Mouse (Mus musculus): Measurements from ENCODE around the gene Dennd1b. TPM values are rescaled to one million over a fixed set of nuclear protein-coding genes. Genes with fewer than 3 reads are reported as not detected.

Gene Dennd1b
- polyA plus RNA-seq, 1 experiment, result 13.2 TPM

DNA sequence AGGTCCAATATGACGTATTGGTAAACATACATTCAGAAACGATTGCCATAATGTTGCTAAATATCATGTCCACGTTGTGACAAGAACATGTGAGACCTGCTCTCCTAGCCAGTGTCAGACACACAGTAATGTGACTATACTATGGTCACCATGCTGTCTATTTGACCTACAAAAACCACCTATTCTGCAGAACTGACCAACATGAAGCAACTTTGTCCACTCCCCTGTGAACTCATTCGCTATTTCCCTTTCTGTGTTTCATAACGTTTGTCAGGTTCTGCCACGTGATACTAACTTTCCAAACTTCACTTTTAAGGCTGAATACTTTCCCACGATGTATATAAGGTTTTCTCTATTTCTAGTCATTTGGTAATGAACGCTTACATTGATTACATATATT lies 22.8 kb upstream of the Dennd1b start:
- DNase-seq (ENCODE audit: low read depth in 1 of 2, low spot score in 2 of 2), result no peak
- Histone ChIP-seq H3K36me3 (ENCODE audit: control insufficient read depth, insufficient read depth, low read length) (no peaks in the 10 kb centered on the region), H3K4me3 (ENCODE audit: extremely low read depth, insufficient read depth, insufficient read length) (no peak overlapping the region), H3K4me1 (ENCODE audit: control insufficient read depth, insufficient read depth, insufficient read length) (no peaks in the 10 kb centered on the region), H3K27me3 (ENCODE audit: control insufficient read depth, insufficient read depth, low read length) (no peaks in the 10 kb centered on the region), H3K27ac (ENCODE audit: insufficient read depth, low read length) (no peak overlapping the region)
- WGBS, result 88% methylated on average over 8 of the region's 8 CpGs
- TF ChIP-seq CTCF (IDR thresholded peaks at IDR 0.05; ENCODE audit: extremely low read depth, insufficient read depth, insufficient read length, insufficient replicate concordance) (no peak), POLR2A (IDR thresholded peaks at IDR 0.05; ENCODE audit: low read depth, low read length) (no peak)

DNA sequence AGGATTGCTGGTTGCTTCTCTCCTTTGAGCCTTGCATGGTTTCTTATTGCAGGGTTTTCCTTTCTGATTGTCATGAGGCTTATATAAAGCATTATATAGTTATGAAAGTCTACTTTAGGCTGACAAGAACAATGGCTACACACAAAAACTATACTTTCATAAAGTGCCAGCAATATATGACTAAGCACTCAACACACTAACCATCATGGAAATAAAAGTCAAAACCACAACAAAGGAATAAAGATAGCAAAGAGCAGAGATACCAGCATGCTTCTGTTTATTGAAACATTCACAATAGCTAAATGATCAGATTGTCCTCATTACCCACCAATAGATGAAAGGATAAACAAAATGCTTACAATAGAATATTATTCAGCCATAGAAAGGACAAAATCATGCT lies 11.1 kb upstream of the Dennd1b start:
- no peaks in the 10 kb centered on the region for H3K36me3 ChIP-seq (ENCODE audit: control insufficient read depth, insufficient read depth, low read length)
- no peaks in the 10 kb centered on the region for H3K27me3 ChIP-seq (ENCODE audit: control insufficient read depth, insufficient read depth, low read length)
- H3K27ac ChIP-seq (ENCODE audit: insufficient read depth, low read length), result no peak overlapping the region
- H3K4me3 ChIP-seq (ENCODE audit: extremely low read depth, insufficient read depth, insufficient read length), result no peak overlapping the region
- H3K4me1 ChIP-seq (ENCODE audit: control insufficient read depth, insufficient read depth, insufficient read length), result peaks cover 3% of the 10 kb centered on the region; the same call in 1 of the 2 replicates
- DNase-seq (ENCODE audit: low read depth in 1 of 2, low spot score in 2 of 2), result no peak
- TF ChIP-seq CTCF (IDR thresholded peaks at IDR 0.05; ENCODE audit: extremely low read depth, insufficient read depth, insufficient read length, insufficient replicate concordance) (no peak), POLR2A (IDR thresholded peaks at IDR 0.05; ENCODE audit: low read depth, low read length) (no peak)

DNA sequence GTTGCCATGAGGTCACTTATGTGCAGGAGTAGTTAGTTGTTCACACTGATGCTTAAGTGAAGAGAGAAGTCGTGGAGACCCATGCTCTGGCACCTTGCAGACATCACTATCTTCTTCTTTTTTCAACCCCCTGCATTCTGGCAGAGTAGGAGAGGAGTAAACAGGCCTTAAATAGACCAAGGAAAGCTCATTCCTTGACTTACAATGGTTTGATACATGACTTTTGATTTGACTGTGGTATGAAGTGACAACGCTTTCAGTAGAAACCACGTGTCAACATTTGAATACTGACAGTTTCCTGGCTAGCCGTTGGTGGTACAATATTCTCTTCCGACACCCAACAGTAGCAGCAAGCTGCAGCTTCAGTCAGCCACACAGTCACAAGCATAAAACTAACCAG lies 8.3 kb upstream of the Dennd1b start:
- no peak for TF ChIP-seq POLR2A (IDR thresholded peaks at IDR 0.05; ENCODE audit: low read depth, low read length)
- TF ChIP-seq CTCF (IDR thresholded peaks at IDR 0.05; ENCODE audit: extremely low read depth, insufficient read depth, insufficient read length, insufficient replicate concordance), result no peak
- H3K27ac ChIP-seq (ENCODE audit: insufficient read depth, low read length), result no peak overlapping the region
- H3K4me3 ChIP-seq (ENCODE audit: extremely low read depth, insufficient read depth, insufficient read length), result no peak overlapping the region
- no peak for DNase-seq (ENCODE audit: low read depth in 1 of 2, low spot score in 2 of 2)
- H3K4me1 ChIP-seq (ENCODE audit: control insufficient read depth, insufficient read depth, insufficient read length), result peaks cover 3% of the 10 kb centered on the region; the same call in 1 of the 2 replicates
- WGBS, result 41% methylated on average over 5 of the region's 5 CpGs
- no peaks in the 10 kb centered on the region for H3K36me3 ChIP-seq (ENCODE audit: control insufficient read depth, insufficient read depth, low read length)
- H3K27me3 ChIP-seq (ENCODE audit: control insufficient read depth, insufficient read depth, low read length), result no peaks in the 10 kb centered on the region

DNA sequence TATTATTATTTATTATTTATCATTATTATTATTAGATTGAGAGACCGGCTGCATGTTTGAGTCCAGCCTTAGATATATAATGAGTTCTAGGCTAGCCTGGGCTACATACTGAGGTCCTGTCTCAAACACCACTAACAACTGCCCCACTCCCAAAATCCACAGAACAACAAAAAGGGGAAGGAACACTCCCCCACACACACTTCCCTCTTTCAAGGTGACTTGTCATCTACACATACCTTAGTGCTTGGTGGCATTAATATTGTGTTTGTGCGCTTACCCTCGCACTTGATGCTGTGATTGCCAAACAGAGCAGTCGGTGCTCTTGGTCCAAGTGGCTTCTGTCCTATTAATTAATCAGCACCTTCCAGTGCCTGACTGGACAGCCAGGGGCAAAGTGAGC lies 7.8 kb upstream of the Dennd1b start:
- no peaks in the 10 kb centered on the region for H3K36me3 ChIP-seq (ENCODE audit: control insufficient read depth, insufficient read depth, low read length)
- no peaks in the 10 kb centered on the region for H3K27me3 ChIP-seq (ENCODE audit: control insufficient read depth, insufficient read depth, low read length)
- no peak overlapping the region for H3K4me3 ChIP-seq (ENCODE audit: extremely low read depth, insufficient read depth, insufficient read length)
- no peak for DNase-seq (ENCODE audit: low read depth in 1 of 2, low spot score in 2 of 2)
- no peak for TF ChIP-seq CTCF (IDR thresholded peaks at IDR 0.05; ENCODE audit: extremely low read depth, insufficient read depth, insufficient read length, insufficient replicate concordance)
- TF ChIP-seq POLR2A (IDR thresholded peaks at IDR 0.05; ENCODE audit: low read depth, low read length), result no peak
- WGBS, result 69% methylated on average over 4 of the region's 4 CpGs
- H3K4me1 ChIP-seq (ENCODE audit: control insufficient read depth, insufficient read depth, insufficient read length), result peaks cover 3% of the 10 kb centered on the region; the same call in 1 of the 2 replicates
- H3K27ac ChIP-seq (ENCODE audit: insufficient read depth, low read length), result no peak overlapping the region

DNA sequence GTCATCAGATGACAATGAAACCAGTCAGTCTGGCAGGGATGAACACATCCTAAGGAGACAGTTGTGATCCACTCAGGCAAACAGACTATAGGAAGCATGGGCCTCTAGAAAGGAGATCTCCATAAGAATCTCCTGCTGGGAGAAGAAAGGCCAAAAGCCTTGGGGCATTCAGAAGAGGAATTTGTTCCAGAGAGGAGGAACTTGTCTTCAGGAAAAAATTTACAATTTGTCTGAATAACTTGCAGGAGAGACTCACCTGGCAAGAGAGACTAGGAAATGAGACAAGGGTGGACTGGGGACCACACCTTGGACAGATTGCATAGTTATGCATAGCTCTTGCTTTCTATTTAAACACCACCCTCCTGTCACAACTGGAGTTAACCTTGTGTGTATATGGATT lies 6.7 kb upstream of the Dennd1b start:
- no peak overlapping the region for H3K4me3 ChIP-seq (ENCODE audit: extremely low read depth, insufficient read depth, insufficient read length)
- peaks cover 3% of the 10 kb centered on the region; the same call in 1 of the 2 replicates for H3K4me1 ChIP-seq (ENCODE audit: control insufficient read depth, insufficient read depth, insufficient read length)
- DNase-seq (ENCODE audit: low read depth in 1 of 2, low spot score in 2 of 2), result no peak
- H3K36me3 ChIP-seq (ENCODE audit: control insufficient read depth, insufficient read depth, low read length), result no peaks in the 10 kb centered on the region
- no peak for TF ChIP-seq CTCF (IDR thresholded peaks at IDR 0.05; ENCODE audit: extremely low read depth, insufficient read depth, insufficient read length, insufficient replicate concordance)
- no peak for TF ChIP-seq POLR2A (IDR thresholded peaks at IDR 0.05; ENCODE audit: low read depth, low read length)
- no peak overlapping the region for H3K27ac ChIP-seq (ENCODE audit: insufficient read depth, low read length)
- no peaks in the 10 kb centered on the region for H3K27me3 ChIP-seq (ENCODE audit: control insufficient read depth, insufficient read depth, low read length)

DNA sequence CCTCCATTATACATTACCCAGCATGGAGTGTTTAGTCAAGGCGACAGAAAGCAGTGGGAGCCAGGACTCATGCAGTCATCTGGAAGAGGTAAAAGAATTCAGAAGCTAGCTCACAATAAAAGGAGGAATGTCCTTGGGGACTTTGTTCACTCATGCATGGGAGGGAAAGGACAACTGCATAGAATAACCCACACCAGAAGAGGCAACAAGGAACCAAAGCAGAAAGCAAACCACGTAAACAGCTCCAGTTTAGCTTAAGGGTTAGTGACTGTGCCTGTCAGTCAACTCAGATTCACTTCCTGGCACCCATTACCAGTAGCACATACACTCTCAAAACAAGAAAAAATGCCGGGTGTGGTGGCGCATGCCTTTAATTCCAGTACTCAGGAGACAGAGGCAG lies 6.1 kb upstream of the Dennd1b start:
- H3K36me3 ChIP-seq (ENCODE audit: control insufficient read depth, insufficient read depth, low read length), result no peaks in the 10 kb centered on the region
- no peaks in the 10 kb centered on the region for H3K27me3 ChIP-seq (ENCODE audit: control insufficient read depth, insufficient read depth, low read length)
- DNase-seq (ENCODE audit: low read depth in 1 of 2, low spot score in 2 of 2), result no peak
- no peak overlapping the region for H3K4me3 ChIP-seq (ENCODE audit: extremely low read depth, insufficient read depth, insufficient read length)
- 53% methylated on average over 4 of the region's 4 CpGs for WGBS
- H3K4me1 ChIP-seq (ENCODE audit: control insufficient read depth, insufficient read depth, insufficient read length), result peaks cover 3% of the 10 kb centered on the region; the same call in 1 of the 2 replicates
- TF ChIP-seq POLR2A (IDR thresholded peaks at IDR 0.05; ENCODE audit: low read depth, low read length), result no peak
- no peak for TF ChIP-seq CTCF (IDR thresholded peaks at IDR 0.05; ENCODE audit: extremely low read depth, insufficient read depth, insufficient read length, insufficient replicate concordance)
- H3K27ac ChIP-seq (ENCODE audit: insufficient read depth, low read length), result no peak overlapping the region

DNA sequence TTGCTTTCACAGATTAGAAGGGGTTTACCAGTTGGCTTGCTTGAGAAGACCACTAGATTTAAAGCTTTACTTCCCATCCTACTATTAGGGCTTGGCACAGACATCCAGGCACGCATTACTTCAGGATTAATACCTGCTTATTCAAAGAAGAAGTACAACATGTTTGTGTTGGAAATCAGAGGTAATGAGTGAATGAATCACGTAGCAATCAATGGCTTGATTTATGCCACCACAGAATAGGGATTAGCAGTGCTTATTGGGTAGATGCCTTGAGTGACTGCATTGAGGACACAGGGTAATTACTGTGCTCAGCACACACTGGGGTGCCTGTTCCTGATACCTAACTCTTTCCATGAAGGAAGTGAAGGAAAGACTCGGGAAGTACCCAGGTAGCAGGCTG lies 4.4 kb upstream of the Dennd1b start:
- TF ChIP-seq CTCF (IDR thresholded peaks at IDR 0.05; ENCODE audit: extremely low read depth, insufficient read depth, insufficient read length, insufficient replicate concordance) (no peak), POLR2A (IDR thresholded peaks at IDR 0.05; ENCODE audit: low read depth, low read length) (no peak)
- H3K4me3 ChIP-seq (ENCODE audit: extremely low read depth, insufficient read depth, insufficient read length), result no peak overlapping the region
- no peak for DNase-seq (ENCODE audit: low read depth in 1 of 2, low spot score in 2 of 2)
- H3K27ac ChIP-seq (ENCODE audit: insufficient read depth, low read length), result no peak overlapping the region
- peaks cover 7% of the 10 kb centered on the region; the same call in 1 of the 2 replicates for H3K4me1 ChIP-seq (ENCODE audit: control insufficient read depth, insufficient read depth, insufficient read length)
- no peaks in the 10 kb centered on the region for H3K27me3 ChIP-seq (ENCODE audit: control insufficient read depth, insufficient read depth, low read length)
- no peaks in the 10 kb centered on the region for H3K36me3 ChIP-seq (ENCODE audit: control insufficient read depth, insufficient read depth, low read length)
- 86% methylated on average over 3 of the region's 3 CpGs for WGBS
